Mouse (Mus musculus) cerebellum, adult 11 months (tissue): ENCODE results near the gene Phrf1.
A peak's percentile ranks its signal among the peaks of the same experiment; 100 is the strongest.
"Not testable (repeated sequence)": the region's sequence is repeated elsewhere in the genome, so short reads cannot be mapped to it uniquely, and the experiment has no call there.

Experiments used
- DNase-seq: peaks from one replicate; pipeline ENCODE4 v3.0.0; 2022

Gene Phrf1

DNA sequence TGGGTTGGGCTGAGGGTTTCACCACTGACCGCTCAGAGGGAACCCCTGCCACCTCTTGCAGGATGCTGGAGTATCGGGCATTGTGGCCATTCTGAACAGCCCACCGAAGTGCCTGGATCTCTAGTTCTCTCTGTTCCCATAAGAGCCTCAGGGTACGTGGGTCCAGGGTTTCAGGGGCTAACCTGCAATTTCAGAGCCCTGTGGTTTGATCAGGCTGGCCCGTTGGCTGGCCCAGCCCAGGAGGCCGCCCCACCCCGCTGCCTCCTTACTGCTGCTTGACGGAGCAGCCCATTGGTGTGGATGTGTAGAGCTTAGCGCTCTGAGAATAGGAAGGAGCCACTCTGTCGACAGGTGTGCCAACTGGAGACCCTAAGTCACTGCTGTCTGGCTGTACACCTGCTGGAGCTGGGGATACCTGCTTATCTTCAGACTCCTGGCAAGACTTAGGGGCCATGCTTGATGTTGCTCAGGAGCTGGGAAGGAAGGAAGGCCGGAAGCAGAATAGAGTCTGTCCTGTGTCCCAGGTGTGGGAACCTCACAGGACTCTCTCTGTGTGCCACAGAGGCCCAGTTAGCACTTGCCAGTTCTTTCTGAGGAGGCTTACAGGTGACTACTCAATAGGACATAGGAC lies 14.9 kb upstream of the Phrf1 start, which contains the start of gene Lmntd2:
Gene Lmntd2, minus strand, starts transcription at position 476 of the 631 bp plus-strand sequence.
- DNase-seq = no peak

DNA sequence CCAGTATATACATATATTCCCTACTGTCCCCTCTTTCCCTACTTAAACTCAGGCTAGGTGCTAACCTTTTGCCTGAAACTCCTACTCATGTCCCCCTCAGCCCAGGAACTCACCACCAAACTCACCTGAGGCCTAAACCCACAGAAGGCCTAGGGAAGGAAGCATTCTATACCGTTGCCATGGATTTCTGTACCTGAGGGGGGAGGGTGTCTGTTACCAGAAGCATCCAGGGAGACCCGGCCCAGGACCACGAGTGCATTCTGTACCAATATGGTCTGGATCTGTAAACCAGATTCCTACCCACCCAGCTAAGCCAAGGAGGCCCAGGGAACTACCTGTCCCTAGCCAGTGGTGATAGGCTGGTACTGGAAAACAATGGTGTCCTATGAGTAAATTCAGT lies 14.3 kb upstream of the Phrf1 start:
- no peak for DNase-seq

GRCm38 (mm10) chr7:141215101-141215879 lies 13.3 kb upstream of the Phrf1 start, which contains the start of gene Rassf7:
Rassf7 (plus strand) TSS chr7:141215860.
- peak; percentile 85 for DNase-seq

GRCm38 (mm10) chr7:141215880-141216733 lies 12.5 kb upstream of the Phrf1 start:
- DNase-seq = no peak

GRCm38 (mm10) chr7:141216894-141217293 lies 11.7 kb upstream of the Phrf1 start:
- no peak for DNase-seq

DNA sequence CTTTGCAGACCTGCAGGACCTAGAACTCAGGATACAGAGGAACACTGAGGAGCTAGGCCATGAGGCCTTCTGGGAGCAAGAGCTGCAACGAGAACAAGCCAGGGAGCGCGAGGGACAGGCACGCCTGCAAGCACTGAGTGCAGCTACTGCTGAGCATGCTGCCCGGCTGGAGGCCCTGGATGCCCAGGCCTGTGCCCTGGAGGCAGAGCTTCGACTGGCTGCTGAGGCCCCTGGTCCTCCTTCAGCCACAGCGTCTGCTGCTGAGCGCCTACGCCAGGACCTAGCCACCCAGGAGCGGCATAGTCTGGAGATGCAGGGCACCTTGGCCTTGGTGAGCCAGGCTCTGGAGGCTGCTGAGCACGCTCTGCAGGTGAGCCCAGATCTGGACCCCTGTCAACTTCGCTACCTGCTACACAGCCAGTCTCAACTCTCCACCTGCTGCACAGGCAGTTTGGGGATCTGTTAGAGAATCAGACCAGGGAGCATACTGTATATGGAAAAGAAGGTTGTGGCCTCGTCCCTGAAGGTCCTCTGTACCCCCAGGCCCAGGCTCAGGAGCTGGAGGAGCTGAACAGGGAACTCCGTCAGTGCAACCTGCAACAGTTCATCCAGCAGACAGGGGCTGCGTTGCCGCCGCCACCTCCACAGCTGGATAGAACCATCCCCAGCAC lies 11.1 kb upstream of the Phrf1 start:
- no peak for DNase-seq

GRCm38 (mm10) chr7:141218141-141218540 lies 10.4 kb upstream of the Phrf1 start:
- no peak for DNase-seq

DNA sequence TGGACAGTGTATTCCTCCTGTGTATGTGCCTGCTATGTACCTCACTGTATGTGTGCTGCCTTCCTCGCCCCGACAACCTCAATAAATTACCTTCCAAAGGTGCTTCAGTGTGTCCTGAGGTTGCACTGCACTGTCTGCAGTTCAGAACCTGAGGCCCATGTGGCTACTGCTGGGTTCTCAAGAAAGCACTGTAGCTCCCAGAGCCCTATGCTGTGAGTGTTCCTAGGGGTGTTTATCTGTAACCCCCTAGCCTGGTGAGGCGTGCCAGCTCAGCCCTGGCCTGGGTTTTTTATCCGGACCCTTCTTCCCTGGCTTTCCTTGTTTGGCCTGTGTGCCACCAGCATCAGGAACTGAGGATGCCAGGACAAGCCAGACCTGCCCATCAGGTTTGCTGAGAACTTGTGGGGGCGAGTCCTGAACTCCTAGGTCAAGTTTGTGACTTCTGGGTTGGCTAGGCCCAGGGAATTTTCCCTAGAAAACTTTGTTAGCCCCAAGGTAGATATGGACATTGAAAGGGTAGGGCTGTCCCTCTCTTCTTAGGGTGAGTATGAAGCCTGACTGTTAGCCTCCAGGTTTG lies 9.9 kb upstream of the Phrf1 start:
- no peak for DNase-seq

DNA sequence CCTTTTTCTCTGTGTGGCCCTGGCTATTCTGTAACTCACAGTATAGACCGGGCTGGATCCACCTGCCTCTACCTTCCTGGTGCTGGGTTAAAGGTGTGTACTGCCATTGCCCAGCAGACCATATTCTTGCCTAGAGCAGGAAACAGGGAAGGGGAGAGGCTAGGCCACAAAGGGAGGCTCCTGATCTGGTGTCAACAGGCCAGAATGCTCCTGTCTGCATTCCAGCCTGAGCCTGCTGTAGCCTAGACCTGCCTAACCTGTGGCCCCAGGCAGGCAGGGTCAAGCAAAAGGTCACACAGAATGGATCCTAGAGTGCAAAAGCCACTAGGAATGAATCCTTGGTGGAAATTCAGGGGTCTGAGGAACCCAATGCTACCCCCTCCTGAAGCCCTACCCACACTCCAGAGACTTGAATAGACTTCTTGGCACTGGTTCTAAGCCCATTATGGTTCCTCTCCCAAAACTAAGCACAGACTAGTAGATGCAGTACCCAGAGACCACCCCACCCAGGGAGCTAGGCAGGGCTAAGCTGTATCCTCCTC lies 9.0 kb upstream of the Phrf1 start:
- no peak for DNase-seq

GRCm38 (mm10) chr7:141220377-141220776 lies 8.2 kb upstream of the Phrf1 start:
- no peak for DNase-seq

- peak; percentile 88 for DNase-seq
Measured at GRCm38 (mm10) chr7:141221249-141222125, 7.1 kb upstream of the Phrf1 start.

DNA sequence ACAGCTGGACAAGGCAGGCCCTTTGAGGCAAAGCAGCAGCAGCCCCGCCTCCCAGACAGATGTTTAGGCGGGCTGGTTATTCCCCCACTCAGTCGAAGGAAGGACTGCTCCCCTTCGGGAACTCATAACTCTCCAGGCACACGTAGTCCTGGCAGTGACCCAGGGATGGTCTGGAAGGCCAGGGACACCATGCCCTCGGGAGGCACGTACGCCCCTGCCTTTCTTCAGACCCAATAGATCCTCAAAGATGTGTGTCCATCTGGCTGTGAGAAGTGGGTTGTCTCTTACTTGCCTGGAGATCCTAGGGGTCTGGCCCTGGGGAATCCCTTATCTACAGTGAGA lies 6.5 kb upstream of the Phrf1 start:
- no peak for DNase-seq

DNA sequence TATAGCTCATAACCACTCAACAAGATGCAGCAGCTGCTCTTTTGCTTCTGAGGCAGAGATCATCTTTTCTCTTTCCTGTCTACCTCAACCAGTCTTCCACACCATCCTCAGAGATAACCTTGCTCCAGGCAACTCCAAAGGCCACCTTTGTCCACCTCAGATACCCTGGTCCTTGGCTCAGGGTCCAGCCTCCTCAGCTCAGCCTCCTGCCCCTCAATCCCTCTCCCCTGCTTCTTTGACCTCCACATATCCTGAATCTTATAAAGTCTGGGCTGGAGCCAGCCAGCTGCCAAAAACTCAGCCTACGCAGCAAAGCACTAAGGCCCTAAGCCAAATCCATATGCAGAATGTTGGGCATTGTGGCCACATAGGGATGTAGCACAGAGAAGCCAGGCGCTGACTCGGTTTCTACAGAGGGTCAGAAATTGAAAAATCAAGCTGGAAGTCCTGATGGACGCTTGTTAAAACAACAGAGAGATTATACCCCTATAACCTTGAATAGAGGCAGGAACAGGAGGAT lies 5.8 kb upstream of the Phrf1 start:
- DNase-seq = no peak

DNA sequence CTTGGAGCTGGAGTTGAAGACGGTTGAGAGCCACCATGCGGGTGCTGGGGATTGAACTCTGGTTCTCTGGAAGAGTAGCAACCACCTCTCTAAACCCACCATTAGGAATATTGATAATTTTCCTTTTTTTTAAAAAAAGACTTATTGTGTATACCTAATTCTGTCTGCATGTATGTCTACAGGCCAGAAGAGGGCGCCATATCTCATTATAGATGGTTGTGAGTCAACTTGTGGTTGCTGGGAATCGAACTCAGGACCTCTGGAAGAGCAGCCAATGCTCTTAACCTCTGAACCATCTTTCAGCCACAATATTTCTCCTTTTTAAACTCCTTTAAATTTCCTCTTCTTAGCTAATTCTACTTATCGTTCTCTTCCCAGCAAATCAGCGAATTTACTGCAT lies 2.0 kb upstream of the Phrf1 start:
- no peak for DNase-seq

DNA sequence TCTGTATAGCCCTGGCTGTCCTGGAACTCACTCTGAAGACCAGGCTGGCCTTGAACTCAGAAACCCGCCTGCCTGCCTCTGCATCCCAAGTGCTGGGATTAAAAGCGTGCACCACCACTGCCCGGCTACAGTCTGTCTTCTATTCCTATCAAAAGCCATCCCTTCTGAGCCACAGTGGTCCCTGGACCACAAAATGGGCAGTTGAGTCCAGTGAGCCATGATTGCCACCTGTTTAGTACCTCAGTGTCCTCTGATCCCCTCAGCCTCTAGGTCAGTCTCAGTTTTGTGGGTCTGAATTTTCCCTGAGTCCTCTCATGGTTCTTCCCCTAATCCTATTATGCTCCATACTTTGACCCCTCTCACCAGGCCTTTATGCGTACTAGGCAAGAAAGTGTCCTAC lies 788 bp upstream of the Phrf1 start:
- no peak for DNase-seq

GRCm38 (mm10) chr7:141229702-141230101 lies 1.1 kb downstream of the Phrf1 start:
- no peak for DNase-seq

GRCm38 (mm10) chr7:141230570-141230969 lies 2.0 kb downstream of the Phrf1 start:
- DNase-seq = no peak

DNA sequence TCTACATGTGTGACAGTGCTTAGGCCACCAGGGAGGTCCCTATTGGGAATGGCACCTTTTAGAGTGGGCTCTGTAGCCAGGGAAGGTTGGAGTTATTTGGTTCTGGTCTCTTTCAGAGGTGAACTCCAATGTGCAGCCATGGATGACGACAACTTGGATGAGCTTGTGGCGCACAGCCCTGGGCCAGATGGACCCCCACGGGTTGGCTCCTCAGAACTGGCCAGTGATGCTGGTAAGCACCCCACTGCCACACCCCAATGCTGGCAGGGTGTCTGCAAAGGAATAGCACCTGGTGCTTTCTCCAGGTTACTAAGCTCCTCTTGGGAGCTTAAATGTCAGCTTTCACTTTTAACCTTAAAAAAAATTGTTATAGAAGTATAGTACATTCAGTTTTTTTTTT lies 2.5 kb downstream of the Phrf1 start:
- DNase-seq = no peak

- no peak for DNase-seq
Measured at GRCm38 (mm10) chr7:141231551-141231950, 3.0 kb downstream of the Phrf1 start.

- DNase-seq = not testable (repeated sequence)
Measured at GRCm38 (mm10) chr7:141250486-141250885, 21.9 kb downstream of the Phrf1 start.

GRCm38 (mm10) chr7:141256159-141256558 lies 27.6 kb downstream of the Phrf1 start:
- DNase-seq = no peak
